Mouse (Mus musculus) macrophage (primary cell): ENCODE results near the gene 4930539E08Rik. TPM values are rescaled to one million over a fixed set of nuclear protein-coding genes. Genes with fewer than 3 reads are reported as not detected.

Source experiments
- H3K27ac ChIP-seq: fragments of 350-480 bp; formaldehyde crosslinking; 2 replicates; pipeline ENCODE4 v1.9.0; 2021
- H3K36me3 ChIP-seq: fragments of 350-480 bp; formaldehyde crosslinking; 2 replicates; pipeline ENCODE4 v1.9.0; 2021; ENCODE audit errors: inconsistent target
- H3K4me3 ChIP-seq: fragments of 350-480 bp; formaldehyde crosslinking; 2 replicates; pipeline ENCODE4 v1.9.0; 2021; ENCODE audit errors: inconsistent target
- H3K79me2 ChIP-seq: fragments of 350-480 bp; formaldehyde crosslinking; 2 replicates; pipeline ENCODE4 v1.9.0; 2021; ENCODE audit errors: inconsistent target
- WGBS: methylation state at CpG from one replicate; pipeline ENCODE4 v1.1.7; 2026; ENCODE audit warnings: inconsistent platforms; ENCODE audit not compliant: missing documents; 5-methylcytosine and 5-hydroxymethylcytosine counted together
- polyA plus RNA-seq: library from polyadenylated mRNA; stranded (reverse); fragments of 250-400 nt; gene quantifications from 3 replicates; pipeline ENCODE4 v1.2.4, GENCODE M21; 2018; ENCODE audit warnings: inconsistent platforms

The 4930539E08Rik gene
- polyA plus RNA-seq, 1 experiment from 2014 or later: 0.33 TPM

- WGBS: 83% methylated on average over 1 of the region's 1 CpGs
- H3K36me3 ChIP-seq: no peaks in the 10 kb centered on the region
Measured at GRCm38 (mm10) chr17:28916520-28916919, 1.4 kb upstream of the 4930539E08Rik start.

GRCm38 (mm10) chr17:28913940-28914339 is 1.2 kb downstream of the 4930539E08Rik start:
- Histone ChIP-seq H3K27ac (no peak overlapping the region), H3K4me3 (no peak overlapping the region), H3K36me3 (no peaks in the 10 kb centered on the region), H3K79me2 (no peaks in the 10 kb centered on the region)
- 94% methylated on average over 4 of the region's 6 CpGs for WGBS

More at GRCm38 (mm10) chr17:28916520-28916919, 1.4 kb upstream of the 4930539E08Rik start:
- Histone ChIP-seq H3K4me3 (no peak overlapping the region), H3K79me2 (no peaks in the 10 kb centered on the region), H3K27ac (no peak overlapping the region)

GRCm38 (mm10) chr17:28913200-28913599 is 1.9 kb downstream of the 4930539E08Rik start:
- no peak overlapping the region for H3K27ac ChIP-seq
- no peaks in the 10 kb centered on the region for H3K79me2 ChIP-seq
- no peaks in the 10 kb centered on the region for H3K36me3 ChIP-seq
- 80% methylated on average over 5 of the region's 5 CpGs for WGBS
- H3K4me3 ChIP-seq: no peak overlapping the region

- no peak overlapping the region for H3K27ac ChIP-seq
Measured at GRCm38 (mm10) chr17:28910139-28910538, 5.0 kb downstream of the 4930539E08Rik start.

GRCm38 (mm10) chr17:28909252-28909941 is 5.7 kb downstream of the 4930539E08Rik start:
- no peak overlapping the region for H3K27ac ChIP-seq
- no peaks in the 10 kb centered on the region for H3K36me3 ChIP-seq
- no peaks in the 10 kb centered on the region for H3K79me2 ChIP-seq
- 9% methylated on average over 23 of the region's 29 CpGs for WGBS
- no peak overlapping the region for H3K4me3 ChIP-seq

More at GRCm38 (mm10) chr17:28910139-28910538, 5.0 kb downstream of the 4930539E08Rik start:
- 81% methylated on average over 6 of the region's 7 CpGs for WGBS
- H3K36me3 ChIP-seq: no peaks in the 10 kb centered on the region
- no peaks in the 10 kb centered on the region for H3K79me2 ChIP-seq
- H3K4me3 ChIP-seq: no peak overlapping the region

GRCm38 (mm10) chr17:28907959-28908358 is 7.2 kb downstream of the 4930539E08Rik start:
- H3K4me3 ChIP-seq: no peak overlapping the region
- no peaks in the 10 kb centered on the region for H3K79me2 ChIP-seq
- 50% methylated on average over 7 of the region's 7 CpGs for WGBS
- no peak overlapping the region for H3K27ac ChIP-seq
- no peaks in the 10 kb centered on the region for H3K36me3 ChIP-seq

- WGBS: 94% methylated on average over 13 of the region's 13 CpGs
- H3K36me3 ChIP-seq: no peaks in the 10 kb centered on the region
- H3K79me2 ChIP-seq: no peaks in the 10 kb centered on the region
- no peak overlapping the region for H3K27ac ChIP-seq
- no peak overlapping the region for H3K4me3 ChIP-seq
Measured at GRCm38 (mm10) chr17:28905377-28905916, 9.7 kb downstream of the 4930539E08Rik start.

- WGBS: 51% methylated on average over 23 of the region's 23 CpGs
- no peak overlapping the region for H3K27ac ChIP-seq
Measured at GRCm38 (mm10) chr17:28904546-28905376, 10.4 kb downstream of the 4930539E08Rik start.

GRCm38 (mm10) chr17:28901559-28901958 is 13.6 kb downstream of the 4930539E08Rik start:
- WGBS: 94% methylated on average over 4 of the region's 4 CpGs
- no peak overlapping the region for H3K4me3 ChIP-seq
- H3K79me2 ChIP-seq: no peaks in the 10 kb centered on the region
- no peak overlapping the region for H3K27ac ChIP-seq
- H3K36me3 ChIP-seq: no peaks in the 10 kb centered on the region

More at GRCm38 (mm10) chr17:28904546-28905376, 10.4 kb downstream of the 4930539E08Rik start:
- Histone ChIP-seq H3K79me2 (no peaks in the 10 kb centered on the region), H3K4me3 (no peak overlapping the region), H3K36me3 (no peaks in the 10 kb centered on the region)

- Histone ChIP-seq H3K27ac (no peak overlapping the region), H3K4me3 (no peak overlapping the region), H3K79me2 (no peaks in the 10 kb centered on the region), H3K36me3 (no peaks in the 10 kb centered on the region)
- WGBS: 84% methylated on average over 19 of the region's 19 CpGs
Measured at GRCm38 (mm10) chr17:28899427-28899826, 15.7 kb downstream of the 4930539E08Rik start.

GRCm38 (mm10) chr17:28898249-28898648 is 16.9 kb downstream of the 4930539E08Rik start:
- Histone ChIP-seq H3K4me3 (no peak overlapping the region), H3K27ac (no peak overlapping the region), H3K36me3 (no peaks in the 10 kb centered on the region), H3K79me2 (no peaks in the 10 kb centered on the region)
- 91% methylated on average over 5 of the region's 5 CpGs for WGBS

GRCm38 (mm10) chr17:28897817-28898216 is 17.3 kb downstream of the 4930539E08Rik start:
- Histone ChIP-seq H3K79me2 (no peaks in the 10 kb centered on the region), H3K4me3 (no peak overlapping the region), H3K27ac (no peak overlapping the region), H3K36me3 (no peaks in the 10 kb centered on the region)
- WGBS: 96% methylated on average over 5 of the region's 5 CpGs

- Histone ChIP-seq H3K27ac (no peak overlapping the region), H3K79me2 (no peaks in the 10 kb centered on the region), H3K36me3 (no peaks in the 10 kb centered on the region), H3K4me3 (no peak overlapping the region)
- 98% methylated on average over 11 of the region's 11 CpGs for WGBS
Measured at GRCm38 (mm10) chr17:28896095-28896780, 18.9 kb downstream of the 4930539E08Rik start.

- WGBS: 95% methylated on average over 21 of the region's 21 CpGs
- H3K4me3 ChIP-seq: no peak overlapping the region
- no peaks in the 10 kb centered on the region for H3K36me3 ChIP-seq
- H3K79me2 ChIP-seq: no peaks in the 10 kb centered on the region
- H3K27ac ChIP-seq: no peak overlapping the region
Measured at GRCm38 (mm10) chr17:28895217-28895875, 19.8 kb downstream of the 4930539E08Rik start.
